Mouse (Mus musculus) kidney, embryonic 14.5 days (tissue): ENCODE data around the gene March2. TPM values are rescaled to one million over a fixed set of nuclear protein-coding genes. Genes with fewer than 3 reads are reported as not detected.

Source experiments
- ATAC-seq: fragments of 200-750 bp; cut with Nextera tagmentation; 2 replicates; pipeline ENCODE4 v1.8.0; 2017; ENCODE audit warnings: moderate number of reproducible peaks, mild to moderate bottlenecking, moderate TSS enrichment, moderate library complexity; ENCODE audit not compliant: low FRiP score, low TSS enrichment
- H3K27ac ChIP-seq: fragments of 300-500 bp; sonication (generic); 2 replicates; pipeline ENCODE4 v1.5.1; 2014; ENCODE audit warnings: low read depth, mild to moderate bottlenecking, low read length, moderate library complexity, mixed read lengths
- H3K27me3 ChIP-seq: fragments of 300-500 bp; sonication (generic); 2 replicates; pipeline ENCODE4 v1.6.1; 2014; ENCODE audit warnings: mild to moderate bottlenecking, low read length; ENCODE audit not compliant: control insufficient read depth, insufficient read depth
- H3K36me3 ChIP-seq: fragments of 300-500 bp; sonication (generic); 2 replicates; pipeline ENCODE4 v1.6.1; 2014; ENCODE audit warnings: low read length, mixed read lengths; ENCODE audit not compliant: control insufficient read depth, insufficient read depth
- H3K4me1 ChIP-seq: fragments of 300-500 bp; sonication (generic); 2 replicates; pipeline ENCODE4 v1.6.1; 2014; ENCODE audit warnings: low read length, mixed read lengths; ENCODE audit not compliant: control insufficient read depth, insufficient read depth
- H3K4me2 ChIP-seq: fragments of 300-500 bp; sonication (generic); replicated peaks from 2 replicates; pipeline ENCODE4 v1.6.1; 2014; ENCODE audit warnings: low read depth, mild to moderate bottlenecking, low read length
- H3K4me3 ChIP-seq: fragments of 300-500 bp; sonication (generic); 2 replicates; pipeline ENCODE4 v1.5.1; 2014; ENCODE audit warnings: mild to moderate bottlenecking, low read length
- H3K9ac ChIP-seq: fragments of 300-500 bp; sonication (generic); 2 replicates; pipeline ENCODE4 v1.6.1; 2014; ENCODE audit warnings: low read depth, mild to moderate bottlenecking, low read length, moderate library complexity
- H3K9me3 ChIP-seq: fragments of 300-500 bp; sonication (generic); 2 replicates; pipeline ENCODE4 v1.6.1; 2016; ENCODE audit warnings: low read length; ENCODE audit not compliant: control insufficient read depth
- WGBS: fragments of 180-500 bp; shearing (Covaris S2); extraction: QIAGEN DNeasy Blood & Tissue Kit; methylation state at CpG from one replicate; pipeline ENCODE4 v1.1.7; 2014; 5-methylcytosine and 5-hydroxymethylcytosine counted together
- polyA plus RNA-seq: library from polyadenylated mRNA; unstranded; fragments of >200 nt; fragmentation: Nextera tagmentation; extraction: Ambion mirVana; gene quantifications from 2 replicates; pipeline ENCODE4 v1.2.1, GENCODE M21; 2014

March2 gene
- polyA plus RNA-seq, 1 experiment from 2014 or later, result 46.1 TPM

- no peaks in the 10 kb centered on the region for H3K9me3 ChIP-seq
These were observed 9.9 kb upstream of the March2 start for GRCm38 (mm10) chr17:33728396-33728795.

GRCm38 (mm10) chr17:33719736-33720378, 1.4 kb upstream of the March2 start:
- Histone ChIP-seq H3K4me3 (no peak overlapping the region), H3K4me1 (peaks cover 4% of the 10 kb centered on the region), H3K36me3 (no peaks in the 10 kb centered on the region), H3K9ac (no peak overlapping the region), H3K9me3 (no peaks in the 10 kb centered on the region), H3K4me2 (no peak overlapping the region), H3K27me3 (no peaks in the 10 kb centered on the region), H3K27ac (no peak overlapping the region)
- WGBS, result 92% methylated on average over 7 of the region's 7 CpGs
- no peak for ATAC-seq

More at GRCm38 (mm10) chr17:33728396-33728795, 9.9 kb upstream of the March2 start:
- 76% methylated on average over 2 of the region's 2 CpGs for WGBS
- Histone ChIP-seq H3K4me1 (no peaks in the 10 kb centered on the region), H3K4me2 (no peak overlapping the region), H3K36me3 (no peaks in the 10 kb centered on the region), H3K27me3 (no peaks in the 10 kb centered on the region), H3K9ac (no peak overlapping the region), H3K27ac (no peak overlapping the region), H3K4me3 (no peak overlapping the region)
- no peak for ATAC-seq

- H3K9me3 ChIP-seq, result no peaks in the 10 kb centered on the region
- peak overlapping the region; percentile 82 for H3K4me3 ChIP-seq
- ATAC-seq, result no peak; the same call in 1 of the 2 replicates
- 48% methylated on average over 10 of the region's 10 CpGs for WGBS
- no peak overlapping the region for H3K27ac ChIP-seq
- H3K4me2 ChIP-seq, result peak overlapping the region; percentile 27
- no peak overlapping the region for H3K9ac ChIP-seq
- no peaks in the 10 kb centered on the region for H3K27me3 ChIP-seq
- peaks cover 4% of the 10 kb centered on the region for H3K4me1 ChIP-seq
- H3K36me3 ChIP-seq, result no peaks in the 10 kb centered on the region
These were observed 665 bp upstream of the March2 start for GRCm38 (mm10) chr17:33718944-33719725.

GRCm38 (mm10) chr17:33717982-33718381, 488 bp downstream of the March2 start:
- no peaks in the 10 kb centered on the region for H3K27me3 ChIP-seq
- H3K36me3 ChIP-seq, result no peaks in the 10 kb centered on the region
- 7% methylated on average over 8 of the region's 8 CpGs for WGBS
- peak overlapping the region; percentile 73 for H3K9ac ChIP-seq
- H3K4me1 ChIP-seq, result peaks cover 4% of the 10 kb centered on the region
- no peak for ATAC-seq
- H3K9me3 ChIP-seq, result no peaks in the 10 kb centered on the region
- no peak overlapping the region for H3K27ac ChIP-seq
- peak overlapping the region; percentile 87 for H3K4me2 ChIP-seq
- H3K4me3 ChIP-seq, result peak overlapping the region; percentile 82

GRCm38 (mm10) chr17:33717246-33717645, 1.2 kb downstream of the March2 start:
- no peaks in the 10 kb centered on the region for H3K9me3 ChIP-seq
- H3K36me3 ChIP-seq, result no peaks in the 10 kb centered on the region
- no peaks in the 10 kb centered on the region for H3K27me3 ChIP-seq
- ATAC-seq, result no peak
- H3K27ac ChIP-seq, result no peak overlapping the region
- H3K4me3 ChIP-seq, result no peak overlapping the region; the same call in 1 of the 2 replicates
- 92% methylated on average over 1 of the region's 1 CpGs for WGBS
- no peak overlapping the region for H3K4me2 ChIP-seq
- H3K4me1 ChIP-seq, result peaks cover 4% of the 10 kb centered on the region
- H3K9ac ChIP-seq, result no peak overlapping the region

- H3K4me1 ChIP-seq, result peaks cover 4% of the 10 kb centered on the region
- H3K4me2 ChIP-seq, result no peak overlapping the region
- H3K27me3 ChIP-seq, result no peaks in the 10 kb centered on the region
- H3K9me3 ChIP-seq, result no peaks in the 10 kb centered on the region
- H3K27ac ChIP-seq, result no peak overlapping the region
- no peak overlapping the region for H3K9ac ChIP-seq
- H3K4me3 ChIP-seq, result no peak overlapping the region
- ATAC-seq, result no peak
- 95% methylated on average over 1 of the region's 1 CpGs for WGBS
- H3K36me3 ChIP-seq, result 0 out of 2 replicates have a peak, but pooled peaks cover 1% of the 10 kb centered on the region
These were observed 3.7 kb downstream of the March2 start for GRCm38 (mm10) chr17:33714779-33715178.

- Histone ChIP-seq H3K27me3 (no peaks in the 10 kb centered on the region), H3K36me3 (peaks cover 9% of the 10 kb centered on the region; the same call in 1 of the 2 replicates), H3K9me3 (no peaks in the 10 kb centered on the region), H3K4me1 (peaks cover 4% of the 10 kb centered on the region), H3K27ac (no peak overlapping the region), H3K9ac (no peak overlapping the region), H3K4me2 (no peak overlapping the region), H3K4me3 (no peak overlapping the region)
- ATAC-seq, result no peak
- 81% methylated on average over 5 of the region's 5 CpGs for WGBS
These were observed 5.2 kb downstream of the March2 start for GRCm38 (mm10) chr17:33713271-33713670.

GRCm38 (mm10) chr17:33709834-33710233, 8.6 kb downstream of the March2 start:
- H3K4me2 ChIP-seq, result no peak overlapping the region
- no peak overlapping the region for H3K9ac ChIP-seq
- H3K4me1 ChIP-seq, result no peaks in the 10 kb centered on the region
- WGBS, result 63% methylated on average over 3 of the region's 3 CpGs
- ATAC-seq, result no peak
- no peaks in the 10 kb centered on the region for H3K27me3 ChIP-seq
- H3K36me3 ChIP-seq, result peaks cover 9% of the 10 kb centered on the region; the same call in 1 of the 2 replicates
- H3K27ac ChIP-seq, result no peak overlapping the region
- H3K4me3 ChIP-seq, result no peak overlapping the region
- H3K9me3 ChIP-seq, result no peaks in the 10 kb centered on the region

GRCm38 (mm10) chr17:33703091-33703490, 15.4 kb downstream of the March2 start:
- H3K9ac ChIP-seq, result no peak overlapping the region
- no peak overlapping the region for H3K27ac ChIP-seq
- ATAC-seq, result no peak
- no peak overlapping the region for H3K4me2 ChIP-seq
- H3K9me3 ChIP-seq, result no peaks in the 10 kb centered on the region
- no peaks in the 10 kb centered on the region for H3K27me3 ChIP-seq
- 87% methylated on average over 9 of the region's 9 CpGs for WGBS
- peaks cover 17% of the 10 kb centered on the region; the same call in 1 of the 2 replicates for H3K36me3 ChIP-seq
- no peaks in the 10 kb centered on the region for H3K4me1 ChIP-seq
- H3K4me3 ChIP-seq, result no peak overlapping the region
